Mouse (Mus musculus): ENCODE data around the gene Hmgn3. TPM values are rescaled to one million over a fixed set of nuclear protein-coding genes. Genes with fewer than 3 reads are reported as not detected.

Hmgn3 gene
- total and polyA plus RNA-seq, 2 experiments: 0.48 to 1.5 TPM

GRCm38 (mm10) chr9:83097816-83098215 is 48.7 kb downstream of the Hmgn3 start:
- no peak overlapping the region for H3K27ac ChIP-seq (replicated peaks; ENCODE audit: insufficient read depth, low read depth, low read length)
- DNase-seq (ENCODE audit: extremely low read depth, low read depth, low spot score): peak; percentile 17
- H3K36me3 ChIP-seq (ENCODE audit: control insufficient read depth, insufficient read depth, low read length): no peaks in the 10 kb centered on the region
- H3K4me1 ChIP-seq (ENCODE audit: control insufficient read depth, insufficient read depth, low read length): peaks cover 3% of the 10 kb centered on the region; the same call in 1 of the 2 replicates
- H3K4me3 ChIP-seq (ENCODE audit: insufficient read depth, low read depth, low read length): no peak overlapping the region
- no peaks in the 10 kb centered on the region for H3K27me3 ChIP-seq (ENCODE audit: control insufficient read depth, insufficient read depth, low read length)
- H3K9ac ChIP-seq (ENCODE audit: low read depth, low read length): no peak overlapping the region
- no peaks in the 10 kb centered on the region for H3K79me2 ChIP-seq (ENCODE audit: control insufficient read depth, insufficient read depth, low read length)
- 80% methylated on average over 8 of the region's 8 CpGs for WGBS
- no peak for TF ChIP-seq POLR2A (IDR thresholded peaks at IDR 0.05; ENCODE audit: extremely low read depth, insufficient read depth, low read length)
- no peak for TF ChIP-seq CTCF (IDR thresholded peaks at IDR 0.05; ENCODE audit: low read depth, low read length)

GRCm38 (mm10) chr9:83094649-83095336 is 51.7 kb downstream of the Hmgn3 start:
- 70% methylated on average over 3 of the region's 3 CpGs for WGBS
- TF ChIP-seq POLR2A (IDR thresholded peaks at IDR 0.05; ENCODE audit: extremely low read depth, insufficient read depth, low read length) (no peak), CTCF (IDR thresholded peaks at IDR 0.05; ENCODE audit: low read depth, low read length) (no peak)
- DNase-seq (ENCODE audit: extremely low read depth, low read depth, low spot score): no peak
- H3K27ac ChIP-seq (replicated peaks; ENCODE audit: insufficient read depth, low read depth, low read length): no peak overlapping the region
- no peaks in the 10 kb centered on the region for H3K79me2 ChIP-seq (ENCODE audit: control insufficient read depth, insufficient read depth, low read length)
- no peak overlapping the region for H3K9ac ChIP-seq (ENCODE audit: low read depth, low read length)
- H3K4me3 ChIP-seq (ENCODE audit: insufficient read depth, low read depth, low read length): no peak overlapping the region
- H3K36me3 ChIP-seq (ENCODE audit: control insufficient read depth, insufficient read depth, low read length): no peaks in the 10 kb centered on the region
- H3K27me3 ChIP-seq (ENCODE audit: control insufficient read depth, insufficient read depth, low read length): no peaks in the 10 kb centered on the region
- H3K4me1 ChIP-seq (ENCODE audit: control insufficient read depth, insufficient read depth, low read length): no peaks in the 10 kb centered on the region

GRCm38 (mm10) chr9:83083790-83084469 is 62.6 kb downstream of the Hmgn3 start:
- Histone ChIP-seq H3K27me3 (ENCODE audit: control insufficient read depth, insufficient read depth, low read length) (no peaks in the 10 kb centered on the region), H3K4me3 (ENCODE audit: insufficient read depth, low read depth, low read length) (no peak overlapping the region), H3K27ac (replicated peaks; ENCODE audit: insufficient read depth, low read depth, low read length) (no peak overlapping the region), H3K4me1 (ENCODE audit: control insufficient read depth, insufficient read depth, low read length) (no peaks in the 10 kb centered on the region), H3K79me2 (ENCODE audit: control insufficient read depth, insufficient read depth, low read length) (no peaks in the 10 kb centered on the region), H3K9ac (ENCODE audit: low read depth, low read length) (no peak overlapping the region), H3K36me3 (ENCODE audit: control insufficient read depth, insufficient read depth, low read length) (no peaks in the 10 kb centered on the region)
- no peak for DNase-seq (ENCODE audit: extremely low read depth, low read depth, low spot score)
- WGBS: 80% methylated on average over 7 of the region's 7 CpGs
- TF ChIP-seq CTCF (IDR thresholded peaks at IDR 0.05; ENCODE audit: low read depth, low read length): no peak

GRCm38 (mm10) chr9:83083091-83083490 is 63.4 kb downstream of the Hmgn3 start:
- no peak for DNase-seq (ENCODE audit: extremely low read depth, low read depth, low spot score)
- H3K4me3 ChIP-seq (ENCODE audit: insufficient read depth, low read depth, low read length): no peak overlapping the region
- no peaks in the 10 kb centered on the region for H3K36me3 ChIP-seq (ENCODE audit: control insufficient read depth, insufficient read depth, low read length)
- H3K9ac ChIP-seq (ENCODE audit: low read depth, low read length): no peak overlapping the region
- TF ChIP-seq CTCF (IDR thresholded peaks at IDR 0.05; ENCODE audit: low read depth, low read length): no peak
- TF ChIP-seq POLR2A (IDR thresholded peaks at IDR 0.05; ENCODE audit: extremely low read depth, insufficient read depth, low read length): no peak
- H3K4me1 ChIP-seq (ENCODE audit: control insufficient read depth, insufficient read depth, low read length): no peaks in the 10 kb centered on the region
- no peak overlapping the region for H3K27ac ChIP-seq (replicated peaks; ENCODE audit: insufficient read depth, low read depth, low read length)
- H3K27me3 ChIP-seq (ENCODE audit: control insufficient read depth, insufficient read depth, low read length): no peaks in the 10 kb centered on the region
- no peaks in the 10 kb centered on the region for H3K79me2 ChIP-seq (ENCODE audit: control insufficient read depth, insufficient read depth, low read length)
- 79% methylated on average over 5 of the region's 5 CpGs for WGBS

- Histone ChIP-seq H3K27me3 (ENCODE audit: control insufficient read depth, insufficient read depth, low read length) (no peaks in the 10 kb centered on the region), H3K4me1 (ENCODE audit: control insufficient read depth, insufficient read depth, low read length) (no peaks in the 10 kb centered on the region), H3K27ac (replicated peaks; ENCODE audit: insufficient read depth, low read depth, low read length) (no peak overlapping the region), H3K9ac (ENCODE audit: low read depth, low read length) (no peak overlapping the region), H3K4me3 (ENCODE audit: insufficient read depth, low read depth, low read length) (no peak overlapping the region), H3K79me2 (ENCODE audit: control insufficient read depth, insufficient read depth, low read length) (no peaks in the 10 kb centered on the region), H3K36me3 (ENCODE audit: control insufficient read depth, insufficient read depth, low read length) (no peaks in the 10 kb centered on the region)
- WGBS: 94% methylated on average over 6 of the region's 6 CpGs
- TF ChIP-seq CTCF (IDR thresholded peaks at IDR 0.05; ENCODE audit: low read depth, low read length) (no peak), POLR2A (IDR thresholded peaks at IDR 0.05; ENCODE audit: extremely low read depth, insufficient read depth, low read length) (no peak)
- no peak for DNase-seq (ENCODE audit: extremely low read depth, low read depth, low spot score)
Observed at GRCm38 (mm10) chr9:83082296-83082695, 64.2 kb downstream of the Hmgn3 start.

GRCm38 (mm10) chr9:83079724-83080123 is 66.8 kb downstream of the Hmgn3 start:
- WGBS: 96% methylated on average over 3 of the region's 3 CpGs
- H3K4me1 ChIP-seq (ENCODE audit: control insufficient read depth, insufficient read depth, low read length): no peaks in the 10 kb centered on the region
- no peaks in the 10 kb centered on the region for H3K79me2 ChIP-seq (ENCODE audit: control insufficient read depth, insufficient read depth, low read length)
- H3K4me3 ChIP-seq (ENCODE audit: insufficient read depth, low read depth, low read length): no peak overlapping the region
- H3K27me3 ChIP-seq (ENCODE audit: control insufficient read depth, insufficient read depth, low read length): no peaks in the 10 kb centered on the region
- H3K9ac ChIP-seq (ENCODE audit: low read depth, low read length): no peak overlapping the region
- no peak overlapping the region for H3K27ac ChIP-seq (replicated peaks; ENCODE audit: insufficient read depth, low read depth, low read length)
- H3K36me3 ChIP-seq (ENCODE audit: control insufficient read depth, insufficient read depth, low read length): no peaks in the 10 kb centered on the region
- DNase-seq (ENCODE audit: extremely low read depth, low read depth, low spot score): no peak
- TF ChIP-seq CTCF (IDR thresholded peaks at IDR 0.05; ENCODE audit: low read depth, low read length): no peak
- no peak for TF ChIP-seq POLR2A (IDR thresholded peaks at IDR 0.05; ENCODE audit: extremely low read depth, insufficient read depth, low read length)

Measured in liver, adult 2 months (tissue).